Mouse (Mus musculus) kidney, postnatal 0 days (tissue): Measurements from ENCODE around the gene Col7a1. TPM values are rescaled to one million over a fixed set of nuclear protein-coding genes. Genes with fewer than 3 reads are reported as not detected.

Experiments used
- ATAC-seq: fragments of 200-750 bp; cut with Nextera tagmentation; replicated peaks from 2 replicates; pipeline ENCODE4 v1.8.0; 2017; ENCODE audit warnings: low read depth, moderate number of reproducible peaks, moderate TSS enrichment, moderate library complexity; ENCODE audit not compliant: low FRiP score
- DNase-seq: peaks from one replicate; pipeline ENCODE4 v3.0.0-alpha.2; 2016; ENCODE audit warnings: low spot score
- H3K27ac ChIP-seq: fragments of 300-500 bp; sonication (generic); 2 replicates; pipeline ENCODE4 v1.5.1; 2014; ENCODE audit warnings: mild to moderate bottlenecking
- H3K27me3 ChIP-seq: fragments of 300-500 bp; sonication (generic); 2 replicates; pipeline ENCODE4 v1.6.1; 2014; ENCODE audit warnings: low read length, mixed read lengths; ENCODE audit not compliant: insufficient read depth
- H3K36me3 ChIP-seq: fragments of 300-500 bp; sonication (generic); 2 replicates; pipeline ENCODE4 v1.6.1; 2014; ENCODE audit warnings: low read length, mixed read lengths; ENCODE audit not compliant: insufficient read depth
- H3K4me1 ChIP-seq: fragments of 300-500 bp; sonication (generic); replicated peaks from 2 replicates; pipeline ENCODE4 v1.6.1; 2014; ENCODE audit warnings: antibody characterized with exemption, low read length, mixed read lengths; ENCODE audit not compliant: insufficient read depth
- H3K4me2 ChIP-seq: fragments of 300-500 bp; sonication (generic); 2 replicates; pipeline ENCODE4 v1.6.1; 2014; ENCODE audit warnings: mild to moderate bottlenecking, low read length, moderate library complexity, mixed read lengths
- H3K4me3 ChIP-seq: fragments of 300-500 bp; sonication (generic); replicated peaks from 2 replicates; pipeline ENCODE4 v1.5.1; 2014; ENCODE audit warnings: low read depth, low read length
- H3K9ac ChIP-seq: fragments of 300-500 bp; sonication (generic); 2 replicates; pipeline ENCODE4 v1.6.1; 2014; ENCODE audit warnings: low read depth, low read length
- H3K9me3 ChIP-seq: fragments of 300-500 bp; sonication (generic); replicated peaks from 2 replicates; pipeline ENCODE4 v1.6.1; 2016; ENCODE audit warnings: low read length, inconsistent platforms, mixed read lengths
- CTCF ChIP-seq: IDR thresholded peaks from 2 replicates; pipeline ENCODE4 v1.5.1; 2016; ENCODE audit warnings: antibody characterized with exemption, low read depth, mild to moderate bottlenecking, moderate library complexity
- WGBS: fragments of 180-500 bp; shearing (Covaris S2); extraction: QIAGEN DNeasy Blood & Tissue Kit; methylation state at CpG from one replicate; pipeline ENCODE4 v1.1.7; 2014; 5-methylcytosine and 5-hydroxymethylcytosine counted together
- polyA plus RNA-seq: library from polyadenylated mRNA; unstranded; fragments of >200 nt; fragmentation: Nextera tagmentation; extraction: Ambion mirVana; gene quantifications from 2 replicates; pipeline ENCODE4 v1.2.1, GENCODE M21; 2015

Gene Col7a1
- polyA plus RNA-seq = 2.9 and 3.1 TPM in 2 replicates

DNA sequence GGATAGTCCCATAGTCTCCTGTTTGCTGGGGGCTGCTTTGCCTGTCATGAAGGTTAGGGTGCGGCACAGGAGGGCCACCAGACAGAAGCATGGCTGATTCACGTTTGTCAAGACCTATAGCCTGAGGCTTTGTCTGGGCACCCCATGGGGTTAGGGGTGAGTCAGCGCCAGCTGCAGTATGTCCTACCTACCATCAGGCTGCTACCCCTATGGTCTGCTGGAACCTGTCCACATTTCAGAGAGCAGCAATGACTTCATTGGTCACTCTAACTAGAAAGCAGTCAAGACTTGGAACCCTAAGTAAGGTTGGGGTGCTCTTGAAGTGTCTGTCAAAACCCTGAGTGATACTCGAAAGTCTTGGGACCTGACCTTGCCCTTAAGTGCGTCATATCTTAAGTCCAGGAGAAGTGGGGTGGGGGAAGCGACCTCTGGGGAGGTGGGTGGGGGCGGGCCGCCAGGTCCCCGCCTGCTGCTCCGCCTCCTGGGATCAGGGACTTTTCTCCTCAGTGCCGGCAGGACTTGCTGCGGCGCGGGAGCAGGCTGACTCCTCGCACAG lies at the start of gene Col7a1:
TSS of gene Col7a1 (plus strand) at position 506 of the 556 bp plus-strand sequence.
- TF ChIP-seq CTCF = no peak
- Histone ChIP-seq H3K27ac (no peak within 1 kb of the TSS), H3K4me2 (peak within 1 kb of the TSS; percentile 29), H3K36me3 (peaks cover 11% of the 10 kb centered on the region), H3K4me3 (0 out of 2 replicates have a peak within 1 kb of the TSS, but pooled peaks have one; percentile 0), H3K27me3 (no peaks in the 10 kb centered on the region), H3K9me3 (no peaks in the 10 kb centered on the region), H3K9ac (no peak within 1 kb of the TSS), H3K4me1 (peaks cover 14% of the 10 kb centered on the region)
- DNase-seq (no peak), ATAC-seq (no peak)
- WGBS = 12% methylated on average over 15 of the region's 15 CpGs

DNA sequence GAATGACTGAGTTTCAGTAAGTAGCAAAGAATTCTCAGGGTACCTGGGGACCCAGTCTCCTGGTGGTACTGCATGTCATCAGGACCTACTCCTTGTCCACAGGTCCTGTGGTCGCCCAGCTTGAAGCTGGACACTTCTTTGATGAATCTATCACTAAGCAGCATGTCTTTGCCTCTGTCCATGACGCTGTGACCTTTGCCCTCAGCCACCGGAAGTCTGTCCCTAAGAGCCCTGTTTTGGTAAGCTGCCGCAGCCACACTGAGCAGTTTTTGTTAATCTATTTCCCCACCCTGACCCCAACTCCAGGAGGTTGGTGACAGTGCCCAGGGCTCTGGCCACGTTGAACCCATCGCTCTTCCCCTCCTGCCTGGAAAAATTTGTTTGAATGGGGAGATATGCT lies 41.1 kb upstream of the Col7a1 start:
- TF ChIP-seq CTCF = no peak
- 64% methylated on average over 6 of the region's 6 CpGs for WGBS
- no peak overlapping the region for H3K4me2 ChIP-seq
- H3K9ac ChIP-seq = no peak overlapping the region
- H3K27me3 ChIP-seq = no peaks in the 10 kb centered on the region
- no peaks in the 10 kb centered on the region for H3K9me3 ChIP-seq
- no peaks in the 10 kb centered on the region for H3K36me3 ChIP-seq
- DNase-seq (no peak), ATAC-seq (no peak)
- H3K27ac ChIP-seq = no peak overlapping the region
- no peak overlapping the region for H3K4me3 ChIP-seq
- no peaks in the 10 kb centered on the region for H3K4me1 ChIP-seq

- Histone ChIP-seq H3K9ac (no peak overlapping the region), H3K4me2 (no peak overlapping the region), H3K27ac (no peak overlapping the region), H3K4me3 (no peak overlapping the region), H3K9me3 (no peaks in the 10 kb centered on the region), H3K36me3 (no peaks in the 10 kb centered on the region), H3K4me1 (no peaks in the 10 kb centered on the region), H3K27me3 (no peaks in the 10 kb centered on the region)
- no peak for DNase-seq
- WGBS = 77% methylated on average over 7 of the region's 7 CpGs
- no peak for ATAC-seq
- no peak for TF ChIP-seq CTCF
Observed at GRCm38 (mm10) chr9:108913161-108913560, 40.2 kb upstream of the Col7a1 start.

GRCm38 (mm10) chr9:108913621-108914020 lies 39.8 kb upstream of the Col7a1 start:
- H3K27ac ChIP-seq = no peak overlapping the region
- no peak for ATAC-seq
- no peak overlapping the region for H3K9ac ChIP-seq
- WGBS = 81% methylated on average over 10 of the region's 10 CpGs
- H3K4me2 ChIP-seq = no peak overlapping the region
- no peak for TF ChIP-seq CTCF
- H3K9me3 ChIP-seq = no peaks in the 10 kb centered on the region
- no peaks in the 10 kb centered on the region for H3K36me3 ChIP-seq
- no peak for DNase-seq
- H3K4me1 ChIP-seq = no peaks in the 10 kb centered on the region
- H3K4me3 ChIP-seq = no peak overlapping the region
- no peaks in the 10 kb centered on the region for H3K27me3 ChIP-seq

DNA sequence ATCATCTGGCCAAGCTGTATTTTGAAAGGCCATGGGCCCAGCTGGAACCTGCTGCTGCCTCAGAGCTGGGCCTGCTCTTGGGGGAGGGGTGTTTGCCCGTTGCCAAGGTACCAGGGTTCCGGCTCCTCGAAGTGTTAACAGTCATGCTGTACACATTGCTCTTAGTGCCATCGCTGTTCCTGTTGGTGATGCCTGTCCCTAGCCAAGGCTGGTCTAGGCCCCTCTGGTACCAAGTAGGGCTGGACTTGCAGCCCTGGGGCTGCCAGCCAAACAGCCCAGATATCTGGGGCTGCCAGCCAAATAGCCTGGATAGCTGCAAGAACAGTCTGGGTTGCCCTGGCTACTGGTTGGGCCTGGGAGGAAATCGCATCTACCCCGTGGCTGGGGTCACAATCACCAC lies 38.9 kb upstream of the Col7a1 start, which contains the start of gene Tmem89:
TSS of gene Tmem89 (plus strand) at position 129 of the 400 bp plus-strand sequence.
- no peak within 1 kb of the TSS for H3K27ac ChIP-seq
- no peaks in the 10 kb centered on the region for H3K9me3 ChIP-seq
- ATAC-seq (no peak), DNase-seq (no peak)
- no peak within 1 kb of the TSS for H3K4me3 ChIP-seq
- no peaks in the 10 kb centered on the region for H3K36me3 ChIP-seq
- TF ChIP-seq CTCF = no peak
- no peak within 1 kb of the TSS for H3K9ac ChIP-seq
- H3K4me1 ChIP-seq = no peaks in the 10 kb centered on the region
- 81% methylated on average over 6 of the region's 6 CpGs for WGBS
- H3K4me2 ChIP-seq = no peak within 1 kb of the TSS
- H3K27me3 ChIP-seq = no peaks in the 10 kb centered on the region

DNA sequence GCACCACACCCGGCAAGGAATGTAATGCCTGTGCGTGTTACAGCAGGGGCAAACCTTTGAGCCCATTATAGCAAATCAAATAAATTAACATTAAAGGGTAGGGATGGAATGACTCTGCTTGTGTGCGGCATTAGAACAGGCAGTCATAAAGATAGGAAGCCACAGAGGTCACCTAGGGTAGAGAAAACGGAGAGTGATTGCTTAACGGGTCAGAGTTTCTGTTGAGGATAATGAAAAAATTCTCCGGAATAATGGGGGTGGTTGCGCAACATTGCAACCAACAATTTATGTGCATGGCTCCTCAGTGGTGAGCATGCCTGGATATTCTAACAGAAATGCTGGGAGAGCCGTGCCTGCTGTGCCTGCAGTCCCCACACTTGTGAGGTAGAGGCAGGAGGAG lies 27.5 kb upstream of the Col7a1 start:
- H3K4me1 ChIP-seq = no peaks in the 10 kb centered on the region
- 44% methylated on average over 8 of the region's 8 CpGs for WGBS

GRCm38 (mm10) chr9:108928424-108928823 lies 25.0 kb upstream of the Col7a1 start:
- H3K4me1 ChIP-seq = no peaks in the 10 kb centered on the region
- no peak overlapping the region for H3K4me3 ChIP-seq
- DNase-seq (no peak), ATAC-seq (no peak)
- no peaks in the 10 kb centered on the region for H3K36me3 ChIP-seq
- H3K27ac ChIP-seq = no peak overlapping the region
- WGBS = 81% methylated on average over 3 of the region's 3 CpGs
- H3K4me2 ChIP-seq = no peak overlapping the region
- no peaks in the 10 kb centered on the region for H3K27me3 ChIP-seq
- TF ChIP-seq CTCF = no peak
- H3K9me3 ChIP-seq = no peaks in the 10 kb centered on the region
- H3K9ac ChIP-seq = no peak overlapping the region

More for the DNA sequence above, 27.5 kb upstream of the Col7a1 start:
- no peaks in the 10 kb centered on the region for H3K36me3 ChIP-seq
- no peak overlapping the region for H3K4me2 ChIP-seq
- no peak overlapping the region for H3K27ac ChIP-seq
- H3K9ac ChIP-seq = no peak overlapping the region
- TF ChIP-seq CTCF = no peak
- H3K27me3 ChIP-seq = no peaks in the 10 kb centered on the region
- peak; percentile 43 for DNase-seq
- no peak for ATAC-seq
- H3K4me3 ChIP-seq = no peak overlapping the region
- H3K9me3 ChIP-seq = no peaks in the 10 kb centered on the region
